Mouse (Mus musculus): ENCODE data around the gene Cylc1. TPM values are rescaled to one million over a fixed set of nuclear protein-coding genes. Genes with fewer than 3 reads are reported as not detected.

Gene Cylc1
- not detected for polyA plus RNA-seq (2017; shearing (Covaris generic))

- ATAC-seq: no peak
Measured at GRCm38 (mm10) chrX:111110118-111110517, at the start of gene Cylc1. TSS of gene Cylc1 (plus strand) at chrX:111110418.

- no peak for ATAC-seq
Measured at GRCm38 (mm10) chrX:111078680-111079079, 31.5 kb upstream of the Cylc1 start.

GRCm38 (mm10) chrX:111168040-111168439, 57.8 kb downstream of the Cylc1 start, which contains the start of gene Gm10112:
TSS of gene Gm10112 (plus strand) at chrX:111168340.
- no peak for ATAC-seq

Other genes with a start within 250 kb of the Cylc1 start
- gene Gm10112, start 57.9 kb downstream of the Cylc1 start, polyA plus RNA-seq (2017; shearing (Covaris generic)): not detected

All from inflammation-experienced regulatory T-cells, adult 6 months (primary cell).